In the genomic region with DNA sequence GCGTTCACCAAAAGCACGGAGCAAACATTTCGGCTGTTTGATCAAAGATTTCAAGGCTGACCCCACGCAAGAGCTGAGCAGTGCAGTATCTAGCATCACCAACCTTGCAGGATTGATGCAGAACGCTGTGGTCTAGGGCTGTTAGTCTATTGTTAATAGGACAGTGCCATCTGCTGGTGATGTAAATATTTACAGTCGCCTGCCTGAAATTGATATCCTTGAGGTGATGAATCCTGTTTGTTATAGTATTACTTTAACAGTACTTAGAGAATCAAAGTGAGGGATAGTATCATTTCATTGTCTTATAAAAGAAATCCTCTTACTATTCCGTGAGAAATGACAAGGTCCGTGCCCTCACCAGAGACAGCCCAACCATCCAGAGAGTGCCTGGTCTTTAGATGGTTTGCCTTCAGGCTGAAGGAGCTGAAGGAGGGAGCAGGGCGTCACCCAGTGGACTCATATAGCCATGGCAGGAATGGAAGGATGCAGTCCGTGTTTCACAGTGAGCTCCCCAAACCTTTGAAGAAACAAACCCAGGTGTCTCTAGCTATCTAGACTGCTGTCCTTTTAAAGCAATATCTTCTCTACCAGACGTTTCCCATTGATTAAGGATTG, we compare ENCODE assay signal across 8 mouse cellular contexts.
DNase-seq lines count a peak whose midpoint lies in the region; ATAC-seq and TF ChIP-seq lines count a peak whose summit lies in the region.

No protein-coding gene starts in this region.

- H3K9ac ChIP-seq in stomach, postnatal 0 days (ENCODE audit: low read length), result no peak overlapping the region

- TF ChIP-seq CTCF in cortical plate, adult 2 months (IDR thresholded peaks at IDR 0.05; ENCODE audit: extremely low read depth, insufficient read depth, low read length), result peak; percentile 87
- TF ChIP-seq CTCF in stomach, postnatal 0 days (IDR thresholded peaks at IDR 0.05; ENCODE audit: low read depth), result peak; percentile 75

- no peaks in the 10 kb centered on the region for H3K4me1 ChIP-seq in cortical plate, adult 2 months (ENCODE audit: control insufficient read depth, insufficient read depth, low read length)
- H3K4me1 ChIP-seq in stomach, postnatal 0 days (replicated peaks; ENCODE audit: control insufficient read depth, insufficient read depth), result no peaks in the 10 kb centered on the region

- TF ChIP-seq EP300 in stomach, postnatal 0 days (optimal IDR thresholded peaks at IDR 0.05), result no peak

- H3K4me3 ChIP-seq in cortical plate, adult 2 months (ENCODE audit: insufficient read depth, low read length), result no peak overlapping the region
- H3K4me3 ChIP-seq in stomach, postnatal 0 days (ENCODE audit: low read depth, low read length), result no peak overlapping the region

- H3K27ac ChIP-seq in cortical plate, adult 2 months (ENCODE audit: insufficient read depth, low read length), result no peak overlapping the region
- no peak overlapping the region for H3K27ac ChIP-seq in stomach, postnatal 0 days (replicated peaks)

- H3K27me3 ChIP-seq in stomach, postnatal 0 days (ENCODE audit: control insufficient read depth, insufficient read depth, low read length), result no peaks in the 10 kb centered on the region

- peak; percentile 74 for ATAC-seq in stomach, postnatal 0 days (ENCODE audit: low FRiP score, low TSS enrichment)

- no peak for TF ChIP-seq POLR2A in cortical plate, adult 2 months (IDR thresholded peaks at IDR 0.05; ENCODE audit: extremely low read depth, insufficient read depth, low read length)

- H3K9me3 ChIP-seq in stomach, postnatal 0 days (ENCODE audit: control insufficient read depth, low read length), result no peaks in the 10 kb centered on the region

- H3K4me2 ChIP-seq in stomach, postnatal 0 days (replicated peaks; ENCODE audit: low read depth), result no peak overlapping the region

- intact Hi-C loops in gastrocnemius, postnatal 14 days (cut with DNase I; ENCODE audit: low total_unique reads), result no loop called here
- intact Hi-C loops in left cerebral cortex, postnatal 36 days (cut with DNase I), result loop anchor here (2.0 to 5.0 kb wide), 4 partner anchors 69 to 1374 kb away; no protein-coding TSS in a partner anchor

- H3K36me3 ChIP-seq in stomach, postnatal 0 days (ENCODE audit: control insufficient read depth, insufficient read depth, low read length), result no peaks in the 10 kb centered on the region

- DNase-seq in spleen, adult 18-20 months, result peak; percentile 6 to 38
- DNase-seq in spleen, adult 12 weeks (ENCODE audit: low spot score), result no peak
- peak; percentile 67 for DNase-seq in gastrocnemius, postnatal 14 days
- DNase-seq in kidney, adult 18-20 months, result peak; percentile 51
- peak; percentile 70 to 79 for DNase-seq in left cerebral cortex, postnatal 36 days (ENCODE audit: low spot score in 2 of 2)
- DNase-seq in natural killer cell, adult 2 months (ENCODE audit: low spot score in 2 of 2), result peak; percentile 55 to 59
- DNase-seq in stomach, postnatal 0 days (ENCODE audit: low spot score), result peak; percentile 49

- WGBS in stomach, postnatal 0 days, result 9% methylated on average over 11 of the region's 11 CpGs
